Mouse (Mus musculus) embryo, embryonic 10.5 days (tissue): ENCODE results near the gene Tet3.
"Not testable (repeated sequence)": the region's sequence is repeated elsewhere in the genome, so short reads cannot be mapped to it uniquely, and the experiment has no call there.

Source experiments
- DNase-seq: peaks from one replicate; pipeline ENCODE4 v3.0.0-alpha.2; 2015; ENCODE audit warnings: low spot score

Gene Tet3

GRCm38 (mm10) chr6:83363075-83363474, 95.8 kb downstream of the Tet3 start:
- no peak for DNase-seq

- DNase-seq, result no peak
Observed at GRCm38 (mm10) chr6:83361523-83362248, 97.2 kb downstream of the Tet3 start.

- no peak for DNase-seq
Observed at GRCm38 (mm10) chr6:83357436-83357835, 101.4 kb downstream of the Tet3 start.

- peak; percentile 88 for DNase-seq
Observed at GRCm38 (mm10) chr6:83356569-83357138, 102.2 kb downstream of the Tet3 start.

- no peak for DNase-seq
Observed at GRCm38 (mm10) chr6:83354856-83355781, 103.8 kb downstream of the Tet3 start.

GRCm38 (mm10) chr6:83352666-83353410, 106.0 kb downstream of the Tet3 start:
- no peak for DNase-seq

- DNase-seq, result no peak
Observed at GRCm38 (mm10) chr6:83351490-83352160, 107.3 kb downstream of the Tet3 start.

GRCm38 (mm10) chr6:83350851-83351405, 108.0 kb downstream of the Tet3 start:
- no peak for DNase-seq

GRCm38 (mm10) chr6:83350172-83350571, 108.7 kb downstream of the Tet3 start:
- no peak for DNase-seq

GRCm38 (mm10) chr6:83349274-83349958, 109.5 kb downstream of the Tet3 start:
- DNase-seq, result peak; percentile 86

- DNase-seq, result no peak
Observed at GRCm38 (mm10) chr6:83348873-83349272, 110.0 kb downstream of the Tet3 start, which contains the start of gene Bola3. Bola3 (plus strand) TSS chr6:83349147.

- DNase-seq, result no peak
Observed at GRCm38 (mm10) chr6:83347916-83348315, 111.0 kb downstream of the Tet3 start.

- DNase-seq, result not testable (repeated sequence)
Observed at GRCm38 (mm10) chr6:83345285-83345684, 113.6 kb downstream of the Tet3 start.

GRCm38 (mm10) chr6:83342957-83343356, 115.9 kb downstream of the Tet3 start:
- no peak for DNase-seq

GRCm38 (mm10) chr6:83341387-83341786, 117.5 kb downstream of the Tet3 start:
- no peak for DNase-seq

- no peak for DNase-seq
Observed at GRCm38 (mm10) chr6:83327591-83328190, 131.2 kb downstream of the Tet3 start.

- DNase-seq, result no peak
Observed at GRCm38 (mm10) chr6:83326761-83327160, 132.1 kb downstream of the Tet3 start.

- DNase-seq, result no peak
Observed at GRCm38 (mm10) chr6:83326394-83326736, 132.5 kb downstream of the Tet3 start.

GRCm38 (mm10) chr6:83325525-83326393, 133.1 kb downstream of the Tet3 start, which contains the start of the genes Mthfd2 and Mob1a:
Mthfd2 (minus strand) TSS chr6:83325908.
Mob1a (plus strand) TSS chr6:83326016.
- peak; percentile 98 for DNase-seq
